Comparison of ENCODE assay signal across 8 mouse cellular contexts in the genomic region with DNA sequence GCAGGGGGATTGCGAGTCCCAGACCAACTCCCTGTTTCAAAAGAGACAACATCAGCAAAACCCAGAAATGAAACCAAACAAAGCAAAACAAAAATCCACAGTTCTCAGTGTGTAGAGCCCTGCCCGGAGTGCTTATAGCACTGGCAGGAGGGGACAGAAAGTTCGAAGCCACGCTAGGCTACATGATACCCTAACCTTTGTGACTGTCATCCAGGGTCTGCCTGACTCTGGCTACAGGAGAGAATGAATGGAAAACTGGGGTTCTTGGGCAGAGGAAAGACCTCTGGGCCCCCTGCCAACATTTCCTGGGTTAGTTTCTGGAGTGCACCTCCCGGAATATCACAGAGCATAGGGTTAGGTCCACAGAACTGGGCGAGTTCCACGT. TPM values are rescaled to one million over a fixed set of nuclear protein-coding genes. Genes with fewer than 3 reads are reported as not detected.
DNase-seq lines count a peak whose midpoint lies in the region; ATAC-seq and TF ChIP-seq lines count a peak whose summit lies in the region.

No protein-coding gene starts in this region.

- ATAC-seq in forebrain, embryonic 15.5 days (replicated peaks), result peak; percentile 47
- ATAC-seq in midbrain, embryonic 14.5 days (ENCODE audit: low FRiP score, low TSS enrichment), result peak; percentile 44; the same call in 1 of the 2 replicates

- WGBS in heart, adult 2 months, result 36% methylated on average over 7 of the region's 7 CpGs
- WGBS in forebrain, embryonic 15.5 days, result 62% methylated on average over 7 of the region's 7 CpGs
- WGBS in midbrain, embryonic 14.5 days, result 59% methylated on average over 7 of the region's 7 CpGs

- DNase-seq in heart, adult 2 months, result no peak
- DNase-seq in heart, adult 9 months (ENCODE audit: low spot score in 2 of 2), result no peak
- DNase-seq in kidney, postnatal 10 days, result peak; percentile 63
- DNase-seq in midbrain, embryonic 14.5 days, result no peak
- DNase-seq in thymus, postnatal 10 days (ENCODE audit: low spot score in 2 of 2), result no peak
- DNase-seq in ovary, postnatal 10 days (ENCODE audit: low spot score), result no peak

- intact Hi-C loops in heart, adult 2 months (cut with DNase I), result loop anchor here (2.0 to 5.0 kb wide), 3 partner anchors 15 to 549 kb away; a partner anchor contains a TSS

- H3K9ac ChIP-seq in heart, adult 2 months (ENCODE audit: low read depth, low read length), result peak overlapping the region; percentile 84
- peak overlapping the region; percentile 65 for H3K9ac ChIP-seq in forebrain, embryonic 15.5 days (replicated peaks)
- peak overlapping the region; percentile 69 for H3K9ac ChIP-seq in midbrain, embryonic 14.5 days (replicated peaks; ENCODE audit: low read length)

- H3K4me2 ChIP-seq in forebrain, embryonic 15.5 days (replicated peaks), result peak overlapping the region; percentile 65
- peak overlapping the region; percentile 82 for H3K4me2 ChIP-seq in midbrain, embryonic 14.5 days (ENCODE audit: low read length)

- H3K27ac ChIP-seq in heart, adult 2 months, result peak overlapping the region; percentile 95
- H3K27ac ChIP-seq in bone marrow macrophage, adult 2 months (ENCODE audit: insufficient read depth, low read depth, low read length), result peak overlapping the region; percentile 87
- peak overlapping the region; percentile 89 for H3K27ac ChIP-seq in forebrain, embryonic 15.5 days (replicated peaks)
- H3K27ac ChIP-seq in midbrain, embryonic 14.5 days (replicated peaks; ENCODE audit: low read depth, low read length), result peak overlapping the region; percentile 86

- H3K36me3 ChIP-seq in heart, adult 2 months (ENCODE audit: control insufficient read depth, insufficient read depth, low read length), result no peaks in the 10 kb centered on the region
- peaks cover 20% of the 10 kb centered on the region for H3K36me3 ChIP-seq in forebrain, embryonic 15.5 days
- H3K36me3 ChIP-seq in midbrain, embryonic 14.5 days (ENCODE audit: control insufficient read depth, insufficient read depth, low read length), result peaks cover 31% of the 10 kb centered on the region

- no peaks in the 10 kb centered on the region for H3K9me3 ChIP-seq in forebrain, embryonic 15.5 days
- H3K9me3 ChIP-seq in midbrain, embryonic 14.5 days (ENCODE audit: control insufficient read depth, low read length), result no peaks in the 10 kb centered on the region

- TF ChIP-seq CTCF in heart, adult 2 months (IDR thresholded peaks at IDR 0.05), result no peak
- no peak for TF ChIP-seq CTCF in bone marrow macrophage, adult 2 months (IDR thresholded peaks at IDR 0.05; ENCODE audit: low read depth, low read length)

- peak overlapping the region; percentile 70 for H3K4me3 ChIP-seq in heart, adult 2 months
- H3K4me3 ChIP-seq in bone marrow macrophage, adult 2 months (ENCODE audit: insufficient read depth, low read length), result peak overlapping the region; percentile 75
- peak overlapping the region; percentile 63 for H3K4me3 ChIP-seq in forebrain, embryonic 15.5 days
- H3K4me3 ChIP-seq in midbrain, embryonic 14.5 days (replicated peaks; ENCODE audit: low read depth, low read length), result peak overlapping the region; percentile 64

- TF ChIP-seq EP300 in heart, adult 2 months (IDR thresholded peaks at IDR 0.05; ENCODE audit: insufficient read depth, low read depth, low read length), result no peak

- H3K79me2 ChIP-seq in heart, adult 2 months (replicated peaks; ENCODE audit: control insufficient read depth, insufficient read depth, low read length), result no peaks in the 10 kb centered on the region

- no peaks in the 10 kb centered on the region for H3K27me3 ChIP-seq in heart, adult 2 months (ENCODE audit: control insufficient read depth, insufficient read depth, low read length)
- H3K27me3 ChIP-seq in forebrain, embryonic 15.5 days, result no peaks in the 10 kb centered on the region; the same call in 1 of the 2 replicates
- no peaks in the 10 kb centered on the region for H3K27me3 ChIP-seq in midbrain, embryonic 14.5 days (ENCODE audit: control insufficient read depth, insufficient read depth, low read length)

- no peak for TF ChIP-seq POLR2A in heart, adult 2 months (IDR thresholded peaks at IDR 0.05; ENCODE audit: insufficient read depth, low read depth, low read length)
- no peak for TF ChIP-seq POLR2A in bone marrow macrophage, adult 2 months (IDR thresholded peaks at IDR 0.05; ENCODE audit: borderline replicate concordance, low read depth, low read length)

- H3K4me1 ChIP-seq in heart, adult 2 months (ENCODE audit: control insufficient read depth, insufficient read depth, low read length), result peaks cover 5% of the 10 kb centered on the region
- peaks cover 19% of the 10 kb centered on the region for H3K4me1 ChIP-seq in bone marrow macrophage, adult 2 months (ENCODE audit: control insufficient read depth, insufficient read depth, low read length)
- peaks cover 21% of the 10 kb centered on the region for H3K4me1 ChIP-seq in forebrain, embryonic 15.5 days
- H3K4me1 ChIP-seq in midbrain, embryonic 14.5 days (ENCODE audit: control insufficient read depth, insufficient read depth, low read length), result peaks cover 7% of the 10 kb centered on the region

RNA-seq across cellular contexts. Expression of a gene that starts 0.2 kb away (rescaled TPM):
- 1 to 10 TPM; 7.0 to 7.9 TPM for total RNA-seq in heart, adult 2 months (2021)
- polyA plus RNA-seq in heart, adult 2 months (2012; rRNA removed), result 11.5 and 15.4 TPM in 2 replicates
- 10.9 and 13.2 TPM in 2 replicates for polyA plus RNA-seq in bone marrow macrophage, adult 2 months (2012; ENCODE audit: insufficient read depth, insufficient read length, missing spikeins)
- 56.5 and 56.7 TPM in 2 replicates for polyA plus RNA-seq in forebrain, embryonic 15.5 days (2015; fragmentation: Nextera tagmentation; extraction: Ambion mirVana)
- 47.7 and 58.1 TPM in 2 replicates for polyA plus RNA-seq in midbrain, embryonic 14.5 days (2014; fragmentation: Nextera tagmentation; extraction: Ambion mirVana)

RNA-seq across cellular contexts. Expression of a gene that starts 0.5 kb away (rescaled TPM):
- 1 to 10 TPM; 7.8 to 7.9 TPM for total RNA-seq in heart, adult 2 months (2021)
- 33.7 and 46.5 TPM in 2 replicates for polyA plus RNA-seq in heart, adult 2 months (2012; rRNA removed)
- polyA plus RNA-seq in bone marrow macrophage, adult 2 months (2012; ENCODE audit: insufficient read depth, insufficient read length, missing spikeins), result 7.8 and 9.6 TPM in 2 replicates
- polyA plus RNA-seq in forebrain, embryonic 15.5 days (2015; fragmentation: Nextera tagmentation; extraction: Ambion mirVana), result 11.5 and 12.6 TPM in 2 replicates
- 8.9 and 16.8 TPM in 2 replicates for polyA plus RNA-seq in midbrain, embryonic 14.5 days (2014; fragmentation: Nextera tagmentation; extraction: Ambion mirVana)

RNA-seq across cellular contexts. Expression of a gene that starts 21.0 kb away (rescaled TPM):
- 1 to 10 TPM; 2.1 to 2.4 TPM for total RNA-seq in heart, adult 2 months (2021)
- 0.59 and 1.2 TPM in 2 replicates for polyA plus RNA-seq in heart, adult 2 months (2012; rRNA removed)
- polyA plus RNA-seq in bone marrow macrophage, adult 2 months (2012; ENCODE audit: insufficient read depth, insufficient read length, missing spikeins), result 0.66 and 0.67 TPM in 2 replicates
- 6.3 and 6.9 TPM in 2 replicates for polyA plus RNA-seq in forebrain, embryonic 15.5 days (2015; fragmentation: Nextera tagmentation; extraction: Ambion mirVana)
- polyA plus RNA-seq in midbrain, embryonic 14.5 days (2014; fragmentation: Nextera tagmentation; extraction: Ambion mirVana), result 7.8 and 8.2 TPM in 2 replicates

RNA-seq across cellular contexts. Expression of a gene that starts 21.8 kb away (rescaled TPM):
- 1 to 10 TPM; 2.5 to 3.7 TPM for total RNA-seq in heart, adult 2 months (2021)
- polyA plus RNA-seq in heart, adult 2 months (2012; rRNA removed), result 1.9 and 2.5 TPM in 2 replicates
- polyA plus RNA-seq in bone marrow macrophage, adult 2 months (2012; ENCODE audit: insufficient read depth, insufficient read length, missing spikeins), result 0.67 and 0.78 TPM in 2 replicates
- 3.0 and 3.1 TPM in 2 replicates for polyA plus RNA-seq in forebrain, embryonic 15.5 days (2015; fragmentation: Nextera tagmentation; extraction: Ambion mirVana)
- 0.74 and 1.1 TPM in 2 replicates for polyA plus RNA-seq in midbrain, embryonic 14.5 days (2014; fragmentation: Nextera tagmentation; extraction: Ambion mirVana)

RNA-seq across cellular contexts. Expression of a gene that starts 27.0 kb away (rescaled TPM):
- 1 to 10 TPM; 5.1 to 7.7 TPM for total RNA-seq in heart, adult 2 months (2021)
- polyA plus RNA-seq in heart, adult 2 months (2012; rRNA removed), result 19.0 and 20.1 TPM in 2 replicates
- 42.3 and 47.9 TPM in 2 replicates for polyA plus RNA-seq in bone marrow macrophage, adult 2 months (2012; ENCODE audit: insufficient read depth, insufficient read length, missing spikeins)
- polyA plus RNA-seq in forebrain, embryonic 15.5 days (2015; fragmentation: Nextera tagmentation; extraction: Ambion mirVana), result 3.0 and 4.2 TPM in 2 replicates
- 3.2 and 3.5 TPM in 2 replicates for polyA plus RNA-seq in midbrain, embryonic 14.5 days (2014; fragmentation: Nextera tagmentation; extraction: Ambion mirVana)
